Mouse (Mus musculus) midbrain, embryonic 16.5 days (tissue): ENCODE results near the gene Arhgef28. TPM values are rescaled to one million over a fixed set of nuclear protein-coding genes. Genes with fewer than 3 reads are reported as not detected.

Source experiments
- ATAC-seq: fragments of 200-750 bp; cut with Nextera tagmentation; 2 replicates; pipeline ENCODE4 v1.8.0; 2017; ENCODE audit warnings: moderate TSS enrichment
- H3K27ac ChIP-seq: fragments of 300-500 bp; sonication (generic); 2 replicates; pipeline ENCODE4 v1.5.1; 2014; ENCODE audit warnings: mild to moderate bottlenecking, low read length, mixed read lengths
- H3K27me3 ChIP-seq: fragments of 300-500 bp; sonication (generic); 2 replicates; pipeline ENCODE4 v1.6.1; 2014; ENCODE audit warnings: low read depth, low read length, mixed read lengths; ENCODE audit not compliant: control insufficient read depth, insufficient read depth
- H3K36me3 ChIP-seq: fragments of 300-500 bp; sonication (generic); 2 replicates; pipeline ENCODE4 v1.6.1; 2014; ENCODE audit warnings: mild to moderate bottlenecking, low read length, moderate library complexity, mixed read lengths; ENCODE audit not compliant: control insufficient read depth, insufficient read depth
- H3K4me1 ChIP-seq: fragments of 300-500 bp; sonication (generic); 2 replicates; pipeline ENCODE4 v1.6.1; 2014; ENCODE audit warnings: mild to moderate bottlenecking, low read length, mixed read lengths; ENCODE audit not compliant: control insufficient read depth, insufficient read depth
- H3K4me2 ChIP-seq: fragments of 300-500 bp; sonication (generic); 2 replicates; pipeline ENCODE4 v1.6.1; 2014; ENCODE audit warnings: mild to moderate bottlenecking, low read length, mixed read lengths
- H3K4me3 ChIP-seq: fragments of 300-500 bp; sonication (generic); 2 replicates; pipeline ENCODE4 v1.5.1; 2014; ENCODE audit warnings: low read depth, mild to moderate bottlenecking, low read length, moderate library complexity, mixed read lengths
- H3K9ac ChIP-seq: fragments of 300-500 bp; sonication (generic); 2 replicates; pipeline ENCODE4 v1.6.1; 2014; ENCODE audit warnings: low read depth, low read length, mixed read lengths
- H3K9me3 ChIP-seq: fragments of 300-500 bp; sonication (generic); replicated peaks from 2 replicates; pipeline ENCODE4 v1.6.1; 2014; ENCODE audit warnings: mild to moderate bottlenecking, low read length, mixed read lengths; ENCODE audit not compliant: control insufficient read depth, poor library complexity, severe bottlenecking
- WGBS: fragments of 180-500 bp; shearing (Covaris S2); extraction: QIAGEN DNeasy Blood & Tissue Kit; methylation state at CpG from one replicate; pipeline ENCODE4 v1.1.7; 2014; 5-methylcytosine and 5-hydroxymethylcytosine counted together
- polyA plus RNA-seq: library from polyadenylated mRNA; unstranded; fragments of >200 nt; fragmentation: Nextera tagmentation; extraction: Ambion mirVana; gene quantifications from 2 replicates; pipeline ENCODE4 v1.2.1, GENCODE M21; 2015

Arhgef28 gene
- polyA plus RNA-seq, 1 experiment from 2014 or later = 35.1 TPM

- H3K27ac ChIP-seq = peak overlapping the region; percentile 12; the same call in 1 of the 2 replicates
- H3K4me2 ChIP-seq = no peak overlapping the region
- H3K36me3 ChIP-seq = no peaks in the 10 kb centered on the region
- ATAC-seq = no peak
- no peak overlapping the region for H3K4me3 ChIP-seq
- H3K27me3 ChIP-seq = no peaks in the 10 kb centered on the region
- 27% methylated on average over 7 of the region's 7 CpGs for whole genome bisulfite sequencing
- H3K4me1 ChIP-seq = peaks cover 23% of the 10 kb centered on the region
- no peak overlapping the region for H3K9ac ChIP-seq
- H3K9me3 ChIP-seq = no peaks in the 10 kb centered on the region
Observed at GRCm38 (mm10) chr13:97887558-97887957, 318.7 kb downstream of the Arhgef28 start.

GRCm38 (mm10) chr13:97883629-97884028, 322.6 kb downstream of the Arhgef28 start:
- Histone ChIP-seq H3K36me3 (no peaks in the 10 kb centered on the region), H3K9me3 (no peaks in the 10 kb centered on the region), H3K9ac (no peak overlapping the region), H3K27ac (no peak overlapping the region), H3K4me1 (peaks cover 10% of the 10 kb centered on the region), H3K4me3 (no peak overlapping the region), H3K27me3 (no peaks in the 10 kb centered on the region), H3K4me2 (no peak overlapping the region)
- no peak for ATAC-seq
- 87% methylated on average over 10 of the region's 10 CpGs for WGBS

- Histone ChIP-seq H3K4me3 (no peak overlapping the region), H3K27me3 (no peaks in the 10 kb centered on the region), H3K36me3 (no peaks in the 10 kb centered on the region), H3K4me1 (no peaks in the 10 kb centered on the region), H3K9ac (no peak overlapping the region), H3K9me3 (no peaks in the 10 kb centered on the region), H3K27ac (no peak overlapping the region), H3K4me2 (no peak overlapping the region)
- WGBS = 68% methylated on average over 4 of the region's 4 CpGs
- ATAC-seq = no peak
Observed at GRCm38 (mm10) chr13:97876450-97876849, 329.8 kb downstream of the Arhgef28 start.

- Histone ChIP-seq H3K9ac (no peak overlapping the region), H3K36me3 (no peaks in the 10 kb centered on the region), H3K4me2 (no peak overlapping the region), H3K4me3 (no peak overlapping the region), H3K27ac (no peak overlapping the region), H3K4me1 (no peaks in the 10 kb centered on the region), H3K9me3 (no peaks in the 10 kb centered on the region), H3K27me3 (no peaks in the 10 kb centered on the region)
- 85% methylated on average over 6 of the region's 6 CpGs for WGBS
- no peak for ATAC-seq
Observed at GRCm38 (mm10) chr13:97876031-97876430, 330.2 kb downstream of the Arhgef28 start.

GRCm38 (mm10) chr13:97869428-97869827, 336.8 kb downstream of the Arhgef28 start:
- peaks cover 12% of the 10 kb centered on the region for H3K4me1 ChIP-seq
- ATAC-seq = no peak
- no peaks in the 10 kb centered on the region for H3K27me3 ChIP-seq
- H3K4me3 ChIP-seq = no peak overlapping the region
- no peak overlapping the region for H3K9ac ChIP-seq
- no peaks in the 10 kb centered on the region for H3K9me3 ChIP-seq
- no peak overlapping the region for H3K4me2 ChIP-seq
- 88% methylated on average over 12 of the region's 12 CpGs for WGBS
- no peaks in the 10 kb centered on the region for H3K36me3 ChIP-seq
- H3K27ac ChIP-seq = no peak overlapping the region

GRCm38 (mm10) chr13:97867322-97867962, 338.8 kb downstream of the Arhgef28 start:
- 43% methylated on average over 13 of the region's 13 CpGs for WGBS
- H3K4me3 ChIP-seq = no peak overlapping the region
- no peak overlapping the region for H3K4me2 ChIP-seq
- H3K36me3 ChIP-seq = no peaks in the 10 kb centered on the region
- no peak for ATAC-seq
- no peaks in the 10 kb centered on the region for H3K9me3 ChIP-seq
- H3K9ac ChIP-seq = no peak overlapping the region
- H3K27me3 ChIP-seq = no peaks in the 10 kb centered on the region
- peaks cover 12% of the 10 kb centered on the region for H3K4me1 ChIP-seq
- peak overlapping the region; percentile 44; the same call in 1 of the 2 replicates for H3K27ac ChIP-seq

- H3K27me3 ChIP-seq = no peaks in the 10 kb centered on the region
- no peak overlapping the region for H3K9ac ChIP-seq
- H3K9me3 ChIP-seq = no peaks in the 10 kb centered on the region
- H3K27ac ChIP-seq = no peak overlapping the region
- no peaks in the 10 kb centered on the region for H3K4me1 ChIP-seq
- no peaks in the 10 kb centered on the region for H3K36me3 ChIP-seq
- 90% methylated on average over 3 of the region's 3 CpGs for WGBS
- no peak overlapping the region for H3K4me3 ChIP-seq
- no peak overlapping the region for H3K4me2 ChIP-seq
- ATAC-seq = no peak
Observed at GRCm38 (mm10) chr13:97859071-97859470, 347.2 kb downstream of the Arhgef28 start.

GRCm38 (mm10) chr13:97857860-97858259, 348.4 kb downstream of the Arhgef28 start:
- ATAC-seq = no peak
- Histone ChIP-seq H3K4me1 (no peaks in the 10 kb centered on the region), H3K36me3 (no peaks in the 10 kb centered on the region), H3K27me3 (no peaks in the 10 kb centered on the region), H3K9ac (no peak overlapping the region), H3K4me3 (no peak overlapping the region), H3K27ac (no peak overlapping the region), H3K9me3 (no peaks in the 10 kb centered on the region), H3K4me2 (no peak overlapping the region)
- WGBS = 88% methylated on average over 6 of the region's 6 CpGs

GRCm38 (mm10) chr13:97853356-97853968, 352.8 kb downstream of the Arhgef28 start:
- Histone ChIP-seq H3K36me3 (no peaks in the 10 kb centered on the region), H3K27me3 (no peaks in the 10 kb centered on the region), H3K4me1 (no peaks in the 10 kb centered on the region), H3K9ac (no peak overlapping the region), H3K4me3 (no peak overlapping the region), H3K4me2 (no peak overlapping the region), H3K27ac (no peak overlapping the region), H3K9me3 (no peaks in the 10 kb centered on the region)
- no peak for ATAC-seq
- 74% methylated on average over 8 of the region's 8 CpGs for WGBS
